Mouse (Mus musculus) myocyte (in vitro differentiated cells): ENCODE measurements around the gene Yipf3. TPM values are rescaled to one million over a fixed set of nuclear protein-coding genes. Genes with fewer than 3 reads are reported as not detected.
A peak's percentile ranks its signal among the peaks of the same experiment; 100 is the strongest.

Experiments
- H3K27me3 ChIP-seq: one replicate; pipeline ENCODE4 v1.6.1; 2011; ENCODE audit not compliant: control insufficient read depth, insufficient read depth, insufficient read length
- H3K36me3 ChIP-seq: one replicate; pipeline ENCODE4 v1.6.1; 2011; ENCODE audit not compliant: control insufficient read depth, insufficient read depth
- H3K4me2 ChIP-seq: one replicate; pipeline ENCODE4 v1.6.1; 2011; ENCODE audit warnings: low read depth, control low read depth
- H3K4me3 ChIP-seq: one replicate; pipeline ENCODE4 v1.5.1; 2011; ENCODE audit warnings: mild to moderate bottlenecking, control low read depth, moderate library complexity
- H3K79me2 ChIP-seq: one replicate; pipeline ENCODE4 v1.6.1; 2011; ENCODE audit not compliant: control insufficient read depth, insufficient read depth
- H3ac ChIP-seq: one replicate; pipeline ENCODE4 v1.6.1; 2011; ENCODE audit not compliant: control insufficient read depth, insufficient read length
- CEBPB ChIP-seq: IDR thresholded peaks from 2 replicates; pipeline ENCODE4 v1.6.1; 2011; ENCODE audit warnings: mild to moderate bottlenecking, moderate library complexity; ENCODE audit not compliant: poor library complexity, insufficient read depth, severe bottlenecking
- E2F4 ChIP-seq: IDR thresholded peaks from one replicate; pipeline ENCODE4 v1.6.1; 2011; ENCODE audit warnings: mild to moderate bottlenecking, control low read depth, moderate library complexity; ENCODE audit not compliant: insufficient read depth
- MAX ChIP-seq: IDR thresholded peaks from one replicate; pipeline ENCODE4 v1.6.1; 2011; ENCODE audit warnings: low read depth, mild to moderate bottlenecking, control low read depth
- MYOD1 ChIP-seq, 3 experiments: IDR thresholded peaks; one replicate each; pipeline ENCODE4 v1.6.1; 2011; ENCODE audit warnings: control low read depth in 2 of 3, low read depth in 2 of 3, mild to moderate bottlenecking in 2 of 3, moderate library complexity in 1 of 3; ENCODE audit not compliant: insufficient read length in 2 of 3, control insufficient read depth in 1 of 3
- MYOG ChIP-seq, 3 experiments: IDR thresholded peaks; one replicate each; pipeline ENCODE4 v1.6.1; 2011; ENCODE audit warnings: control low read depth in 2 of 3, low read depth in 2 of 3, mild to moderate bottlenecking in 2 of 3; ENCODE audit not compliant: insufficient read length in 2 of 3, control insufficient read depth in 1 of 3, insufficient read depth in 1 of 3
- POLR2A ChIP-seq: IDR thresholded peaks from one replicate; pipeline ENCODE4 v1.6.1; 2011; ENCODE audit warnings: low read depth, mild to moderate bottlenecking, control low read depth, moderate library complexity; ENCODE audit not compliant: insufficient read length
- POLR2AphosphoS2 ChIP-seq: IDR thresholded peaks from one replicate; pipeline ENCODE4 v1.6.1; 2011; ENCODE audit warnings: low read depth, control low read depth; ENCODE audit not compliant: insufficient read length
- REST ChIP-seq: IDR thresholded peaks from one replicate; pipeline ENCODE4 v1.6.1; 2011; ENCODE audit warnings: mild to moderate bottlenecking, control low read depth, moderate library complexity; ENCODE audit not compliant: insufficient read depth, insufficient read length
- SRF ChIP-seq: IDR thresholded peaks from one replicate; pipeline ENCODE4 v1.6.1; 2011; ENCODE audit warnings: low read depth; ENCODE audit not compliant: control insufficient read depth, insufficient read length
- TCF12 ChIP-seq: IDR thresholded peaks from one replicate; pipeline ENCODE4 v1.6.1; 2011; ENCODE audit warnings: mild to moderate bottlenecking, control low read depth; ENCODE audit not compliant: poor library complexity, insufficient read depth, severe bottlenecking
- TCF3 ChIP-seq: IDR thresholded peaks from one replicate; pipeline ENCODE4 v1.6.1; 2011; ENCODE audit warnings: low read depth, control low read depth; ENCODE audit not compliant: insufficient read length
- USF1 ChIP-seq: IDR thresholded peaks from one replicate; pipeline ENCODE4 v1.6.1; 2011; ENCODE audit warnings: low read depth, mild to moderate bottlenecking, control low read depth, moderate library complexity
- polyA plus RNA-seq: library from polyadenylated mRNA; unstranded; fragments of >200 nt; fragmentation: generic; extraction: Trizol; gene quantifications from one replicate; pipeline ENCODE4 v1.2.1, GENCODE M21; 2012; ENCODE audit warnings: missing spikeins

Yipf3 gene
- polyA plus RNA-seq, 1 experiment, result 112 TPM

- H3ac ChIP-seq, result no peak overlapping the region
- no peaks in the 10 kb centered on the region for H3K27me3 ChIP-seq
- TF ChIP-seq TCF12 (no peak), MYOD1 (IDR thresholded peaks at IDR 0.05; ENCODE audit: control insufficient read depth in 1 of 3, insufficient read length in 2 of 3, low read depth in 2 of 3) (no peak), SRF (no peak), CEBPB (no peak), E2F4 (no peak), TCF3 (no peak)
- no peak overlapping the region for H3K4me3 ChIP-seq
- peaks cover 22% of the 10 kb centered on the region for H3K36me3 ChIP-seq
- peaks cover 17% of the 10 kb centered on the region for H3K79me2 ChIP-seq
- no peak overlapping the region for H3K4me2 ChIP-seq
Observed at GRCm38 (mm10) chr17:46262201-46262694, 14.4 kb downstream of the Yipf3 start.

DNA sequence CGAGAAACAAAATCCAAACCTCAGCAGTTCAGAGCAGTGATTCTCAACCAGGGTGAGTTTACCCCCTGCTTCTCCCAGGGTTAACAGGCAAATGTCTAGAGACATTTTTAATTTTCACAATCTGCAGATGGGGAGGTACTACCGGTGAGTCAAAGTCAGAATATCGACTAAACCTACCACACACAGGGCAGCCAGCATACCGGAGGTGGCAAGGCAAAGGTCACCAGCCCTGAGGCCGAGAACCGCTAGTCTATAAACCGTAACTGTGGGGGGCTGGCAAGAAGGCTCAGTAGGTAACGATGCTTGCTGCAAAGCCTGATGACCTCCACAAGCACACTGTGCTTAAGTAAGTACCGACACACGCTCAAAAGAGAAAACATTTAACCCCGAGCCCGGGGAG, 17.6 kb downstream of the Yipf3 start:
- H3K36me3 ChIP-seq, result peaks cover 22% of the 10 kb centered on the region

GRCm38 (mm10) chr17:46265918-46266618, 18.2 kb downstream of the Yipf3 start:
- Histone ChIP-seq H3K4me2 (peak overlapping the region; percentile 22), H3K27me3 (no peaks in the 10 kb centered on the region), H3K36me3 (peaks cover 22% of the 10 kb centered on the region), H3ac (no peak overlapping the region), H3K4me3 (no peak overlapping the region), H3K79me2 (peaks cover 29% of the 10 kb centered on the region)
- TF ChIP-seq E2F4 (no peak), POLR2AphosphoS2 (peak; percentile 27), MAX (no peak), USF1 (no peak), MYOD1 (IDR thresholded peaks at IDR 0.05; ENCODE audit: control insufficient read depth in 1 of 3, insufficient read length in 2 of 3, low read depth in 2 of 3) (peak in 1 of 3 experiments; percentile 67), CEBPB (no peak), MYOG (IDR thresholded peaks at IDR 0.05; ENCODE audit: control insufficient read depth in 1 of 3, insufficient read depth in 1 of 3, insufficient read length in 2 of 3, low read depth in 2 of 3) (peak in 2 of 3 experiments; percentile 33 to 86), TCF3 (no peak), TCF12 (no peak)

More for the DNA sequence above, 17.6 kb downstream of the Yipf3 start:
- H3ac ChIP-seq, result no peak overlapping the region
- no peak overlapping the region for H3K4me3 ChIP-seq
- H3K27me3 ChIP-seq, result no peaks in the 10 kb centered on the region
- H3K4me2 ChIP-seq, result no peak overlapping the region
- TF ChIP-seq SRF (no peak), USF1 (no peak), POLR2AphosphoS2 (no peak), E2F4 (no peak), MYOD1 (IDR thresholded peaks at IDR 0.05; ENCODE audit: control insufficient read depth in 1 of 3, insufficient read length in 2 of 3, low read depth in 2 of 3) (no peak), REST (no peak), MAX (no peak), TCF12 (no peak), MYOG (IDR thresholded peaks at IDR 0.05; ENCODE audit: control insufficient read depth in 1 of 3, insufficient read depth in 1 of 3, insufficient read length in 2 of 3, low read depth in 2 of 3) (no peak), POLR2A (no peak), CEBPB (no peak), TCF3 (no peak)
- H3K79me2 ChIP-seq, result peaks cover 29% of the 10 kb centered on the region

DNA sequence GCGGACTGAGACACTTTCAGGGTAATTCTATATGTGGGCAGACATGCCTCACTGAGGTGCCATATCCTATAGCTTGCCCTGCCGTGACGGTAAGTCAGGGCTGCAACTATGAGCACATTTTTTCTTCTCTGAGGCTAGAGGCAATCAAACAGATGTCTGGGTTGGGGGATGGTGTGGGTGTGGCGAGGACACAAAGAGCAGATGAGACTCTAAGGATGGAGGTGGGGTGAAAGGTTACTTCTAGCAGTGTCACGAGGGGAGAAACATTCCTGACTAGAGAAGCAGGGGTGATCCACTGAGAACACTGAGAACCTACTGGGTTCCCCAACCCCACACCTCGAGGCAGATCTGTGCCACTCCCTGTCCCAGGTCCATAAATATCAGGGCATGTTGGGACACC, 19.1 kb downstream of the Yipf3 start:
- Histone ChIP-seq H3K36me3 (peaks cover 22% of the 10 kb centered on the region), H3K79me2 (peaks cover 34% of the 10 kb centered on the region), H3K4me2 (peak overlapping the region; percentile 22), H3K27me3 (no peaks in the 10 kb centered on the region), H3ac (no peak overlapping the region), H3K4me3 (no peak overlapping the region)
- TF ChIP-seq MYOG (IDR thresholded peaks at IDR 0.05; ENCODE audit: control insufficient read depth in 1 of 3, insufficient read depth in 1 of 3, insufficient read length in 2 of 3, low read depth in 2 of 3) (no peak), MYOD1 (IDR thresholded peaks at IDR 0.05; ENCODE audit: control insufficient read depth in 1 of 3, insufficient read length in 2 of 3, low read depth in 2 of 3) (no peak), POLR2A (no peak), MAX (no peak), SRF (no peak), E2F4 (no peak), CEBPB (no peak), TCF12 (no peak), REST (no peak)

GRCm38 (mm10) chr17:46267511-46267910, 19.6 kb downstream of the Yipf3 start:
- Histone ChIP-seq H3K36me3 (peaks cover 20% of the 10 kb centered on the region), H3K4me2 (no peak overlapping the region), H3K27me3 (no peaks in the 10 kb centered on the region), H3K4me3 (no peak overlapping the region), H3ac (no peak overlapping the region), H3K79me2 (peaks cover 38% of the 10 kb centered on the region)
- TF ChIP-seq REST (no peak), TCF3 (no peak), POLR2A (no peak), MYOG (IDR thresholded peaks at IDR 0.05; ENCODE audit: control insufficient read depth in 1 of 3, insufficient read depth in 1 of 3, insufficient read length in 2 of 3, low read depth in 2 of 3) (no peak), MAX (no peak), CEBPB (no peak), TCF12 (no peak), MYOD1 (IDR thresholded peaks at IDR 0.05; ENCODE audit: control insufficient read depth in 1 of 3, insufficient read length in 2 of 3, low read depth in 2 of 3) (no peak), USF1 (no peak), E2F4 (no peak), SRF (no peak), POLR2AphosphoS2 (no peak)
